Mouse (Mus musculus) E14TG2a.4 (cell line): ENCODE measurements at regions not wholly inside any gene's neighbourhood (a gene's known extent, or its start where the extent isn't known, plus 50 kb on each side); places are given as distances from the start of the nearest gene placed in this dataset.

ENCODE experiments used
- CTCF ChIP-seq: conservative IDR thresholded peaks from 2 replicates; pipeline ENCODE4 v1.5.1; 2014; ENCODE audit warnings: low read length
- POU5F1 ChIP-seq: IDR thresholded peaks from 2 replicates; pipeline ENCODE4 v1.6.1; 2014; ENCODE audit warnings: low read length, borderline replicate concordance

- TF ChIP-seq CTCF (no peak), POU5F1 (no peak)
Observed at GRCm38 (mm10) chr12:5601084-5601654, 225.7 kb upstream of the Klhl29 start.
